Mouse (Mus musculus) ES-Bruce4 (cell line): ENCODE measurements at regions not wholly inside any gene's neighbourhood (a gene's known extent, or its start where the extent isn't known, plus 50 kb on each side); places are given as distances from the start of the nearest gene placed in this dataset.

Experiments
- CTCF ChIP-seq: IDR thresholded peaks from one replicate; pipeline ENCODE4 v1.8.1; 2011; ENCODE audit warnings: low read depth, low read length
- EP300 ChIP-seq: IDR thresholded peaks from 2 replicates; pipeline ENCODE4 v1.6.1; 2011; ENCODE audit warnings: low read depth, low read length; ENCODE audit not compliant: insufficient read depth

GRCm38 (mm10) chr8:37196859-37197258 lies 203.5 kb downstream of the AI429214 start:
- no peak for TF ChIP-seq EP300
- TF ChIP-seq CTCF: no peak
